Mouse (Mus musculus) heart, embryonic 12.5 days (tissue): ENCODE results near the gene Gm9195. TPM values are rescaled to one million over a fixed set of nuclear protein-coding genes. Genes with fewer than 3 reads are reported as not detected.
A peak's percentile ranks its signal among the peaks of the same experiment; 100 is the strongest.

Experiments
- ATAC-seq: fragments of 200-750 bp; cut with Nextera tagmentation; 2 replicates; pipeline ENCODE4 v1.8.0; 2017; ENCODE audit warnings: moderate TSS enrichment, moderate library complexity; ENCODE audit not compliant: insufficient number of reproducible peaks, low FRiP score
- H3K27ac ChIP-seq: fragments of 300-500 bp; sonication (generic); 2 replicates; pipeline ENCODE4 v1.5.1; 2016; ENCODE audit warnings: mild to moderate bottlenecking, moderate library complexity; ENCODE audit not compliant: poor library complexity, severe bottlenecking
- H3K27me3 ChIP-seq: fragments of 300-500 bp; sonication (generic); replicated peaks from 2 replicates; pipeline ENCODE4 v1.6.1; 2016; ENCODE audit warnings: mild to moderate bottlenecking, moderate library complexity
- H3K36me3 ChIP-seq: fragments of 300-500 bp; sonication (generic); 2 replicates; pipeline ENCODE4 v1.6.1; 2016; ENCODE audit warnings: mild to moderate bottlenecking, moderate library complexity
- H3K4me1 ChIP-seq: fragments of 300-500 bp; sonication (generic); replicated peaks from 2 replicates; pipeline ENCODE4 v1.6.1; 2016; ENCODE audit warnings: mild to moderate bottlenecking
- H3K4me2 ChIP-seq: fragments of 300-500 bp; sonication (generic); 2 replicates; pipeline ENCODE4 v1.6.1; 2016; ENCODE audit warnings: mild to moderate bottlenecking, moderate library complexity
- H3K4me3 ChIP-seq: fragments of 300-500 bp; sonication (generic); 2 replicates; pipeline ENCODE4 v1.5.1; 2016; ENCODE audit warnings: mild to moderate bottlenecking
- H3K9ac ChIP-seq: fragments of 300-500 bp; sonication (generic); 2 replicates; pipeline ENCODE4 v1.6.1; 2016; ENCODE audit warnings: mild to moderate bottlenecking, moderate library complexity
- H3K9me3 ChIP-seq: fragments of 300-500 bp; sonication (generic); replicated peaks from 2 replicates; pipeline ENCODE4 v1.6.1; 2016; ENCODE audit warnings: mild to moderate bottlenecking, moderate library complexity
- WGBS: fragments of 180-500 bp; shearing (Covaris S2); methylation state at CpG from one replicate; pipeline ENCODE4 v1.1.7; 2016; 5-methylcytosine and 5-hydroxymethylcytosine counted together
- polyA plus RNA-seq: library from polyadenylated mRNA; unstranded; fragments of >200 nt; fragmentation: Nextera tagmentation; extraction: Ambion mirVana; gene quantifications from 2 replicates; pipeline ENCODE4 v1.2.1, GENCODE M21; 2016

Gene Gm9195
- not detected in 2 replicates for polyA plus RNA-seq

DNA sequence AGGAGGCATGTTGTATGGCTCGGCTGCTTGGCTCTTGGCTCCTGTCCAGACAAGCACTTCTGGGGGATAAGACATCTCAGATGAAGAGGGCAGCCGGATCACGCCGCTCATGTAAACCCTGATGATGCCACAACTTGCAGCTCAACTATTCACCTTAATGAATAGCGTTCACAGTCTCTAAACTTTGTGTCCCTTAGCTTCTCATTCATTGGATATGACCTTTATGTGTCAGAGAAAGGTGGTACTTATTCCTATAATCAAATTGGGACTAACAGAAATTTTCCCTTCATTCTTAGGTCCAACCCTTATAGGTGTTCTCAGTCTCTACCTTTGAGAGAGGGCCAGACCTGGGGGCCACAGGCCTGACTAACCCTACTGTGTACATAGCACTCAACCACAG lies at the start of gene Gm9195:
Gene Gm9195 (minus strand): TSS at position 101 of the 400 bp plus-strand sequence.
- Histone ChIP-seq H3K36me3 (no peaks in the 10 kb centered on the region), H3K9ac (no peak within 1 kb of the TSS), H3K4me2 (no peak within 1 kb of the TSS), H3K9me3 (no peaks in the 10 kb centered on the region), H3K4me3 (no peak within 1 kb of the TSS), H3K27me3 (no peaks in the 10 kb centered on the region), H3K27ac (no peak within 1 kb of the TSS), H3K4me1 (no peaks in the 10 kb centered on the region)
- ATAC-seq, result no peak
- 67% methylated on average over 5 of the region's 5 CpGs for WGBS

GRCm38 (mm10) chr14:72536392-72537017 lies 44.9 kb upstream of the Gm9195 start:
- Histone ChIP-seq H3K9ac (no peak overlapping the region), H3K27ac (no peak overlapping the region), H3K4me2 (no peak overlapping the region), H3K27me3 (peaks cover 20% of the 10 kb centered on the region), H3K4me3 (no peak overlapping the region), H3K9me3 (no peaks in the 10 kb centered on the region), H3K36me3 (peaks cover 32% of the 10 kb centered on the region), H3K4me1 (peaks cover 11% of the 10 kb centered on the region)
- 80% methylated on average over 5 of the region's 5 CpGs for WGBS
- no peak for ATAC-seq

GRCm38 (mm10) chr14:72533862-72534261 lies 42.2 kb upstream of the Gm9195 start:
- H3K27me3 ChIP-seq, result peaks cover 45% of the 10 kb centered on the region

GRCm38 (mm10) chr14:72532028-72532917 lies 40.6 kb upstream of the Gm9195 start:
- Histone ChIP-seq H3K4me2 (peak overlapping the region; percentile 91), H3K27ac (no peak overlapping the region), H3K4me1 (peaks cover 11% of the 10 kb centered on the region), H3K27me3 (peaks cover 56% of the 10 kb centered on the region), H3K9me3 (no peaks in the 10 kb centered on the region), H3K36me3 (peaks cover 5% of the 10 kb centered on the region; the same call in 1 of the 2 replicates), H3K9ac (peak overlapping the region; percentile 11; the same call in 1 of the 2 replicates), H3K4me3 (peak overlapping the region; percentile 49)
- WGBS, result 3% methylated on average over 54 of the region's 54 CpGs
- peak; percentile 46; the same call in 1 of the 2 replicates for ATAC-seq

More at GRCm38 (mm10) chr14:72533862-72534261, 42.2 kb upstream of the Gm9195 start:
- H3K4me2 ChIP-seq, result no peak overlapping the region
- no peaks in the 10 kb centered on the region for H3K9me3 ChIP-seq
- ATAC-seq, result no peak
- H3K4me3 ChIP-seq, result no peak overlapping the region
- H3K36me3 ChIP-seq, result peaks cover 8% of the 10 kb centered on the region; the same call in 1 of the 2 replicates
- H3K9ac ChIP-seq, result no peak overlapping the region
- 62% methylated on average over 7 of the region's 7 CpGs for WGBS
- H3K27ac ChIP-seq, result no peak overlapping the region
- H3K4me1 ChIP-seq, result peaks cover 11% of the 10 kb centered on the region

GRCm38 (mm10) chr14:72527126-72527525 lies 35.5 kb upstream of the Gm9195 start:
- no peaks in the 10 kb centered on the region for H3K9me3 ChIP-seq
- no peak overlapping the region for H3K9ac ChIP-seq
- no peak for ATAC-seq
- H3K27ac ChIP-seq, result no peak overlapping the region
- H3K36me3 ChIP-seq, result no peaks in the 10 kb centered on the region
- 76% methylated on average over 1 of the region's 1 CpGs for WGBS
- peaks cover 42% of the 10 kb centered on the region for H3K27me3 ChIP-seq
- H3K4me1 ChIP-seq, result peaks cover 5% of the 10 kb centered on the region
- no peak overlapping the region for H3K4me3 ChIP-seq
- H3K4me2 ChIP-seq, result no peak overlapping the region

GRCm38 (mm10) chr14:72519561-72519960 lies 27.9 kb upstream of the Gm9195 start:
- Histone ChIP-seq H3K4me3 (no peak overlapping the region), H3K9me3 (no peaks in the 10 kb centered on the region), H3K4me2 (no peak overlapping the region), H3K36me3 (no peaks in the 10 kb centered on the region), H3K27me3 (no peaks in the 10 kb centered on the region), H3K27ac (no peak overlapping the region), H3K4me1 (no peaks in the 10 kb centered on the region), H3K9ac (no peak overlapping the region)
- no peak for ATAC-seq
- WGBS, result 38% methylated on average over 2 of the region's 2 CpGs

DNA sequence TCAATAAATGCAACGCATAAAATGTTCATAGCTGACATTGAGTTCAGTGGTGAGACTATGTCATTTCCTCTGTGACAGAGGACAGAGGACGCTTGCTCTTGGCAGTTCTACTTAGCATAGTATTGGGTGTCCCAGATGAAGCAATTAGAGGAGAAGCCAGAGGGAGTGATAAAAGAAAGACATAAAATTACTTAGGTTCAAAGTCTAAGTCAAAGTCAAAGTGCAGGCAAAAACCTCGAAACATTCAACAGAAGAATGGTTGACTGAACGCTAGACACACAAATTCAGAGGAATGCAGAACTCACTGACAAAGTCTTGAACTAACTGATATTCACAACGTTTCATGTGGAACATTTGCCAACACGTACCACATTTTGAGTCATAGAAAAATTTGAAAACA lies 27.1 kb upstream of the Gm9195 start:
- 73% methylated on average over 6 of the region's 6 CpGs for WGBS
- H3K4me1 ChIP-seq, result no peaks in the 10 kb centered on the region
- no peaks in the 10 kb centered on the region for H3K36me3 ChIP-seq
- H3K27me3 ChIP-seq, result no peaks in the 10 kb centered on the region
- no peak overlapping the region for H3K4me3 ChIP-seq
- no peak overlapping the region for H3K27ac ChIP-seq
- no peak for ATAC-seq
- H3K9me3 ChIP-seq, result no peaks in the 10 kb centered on the region
- H3K4me2 ChIP-seq, result no peak overlapping the region
- H3K9ac ChIP-seq, result no peak overlapping the region

DNA sequence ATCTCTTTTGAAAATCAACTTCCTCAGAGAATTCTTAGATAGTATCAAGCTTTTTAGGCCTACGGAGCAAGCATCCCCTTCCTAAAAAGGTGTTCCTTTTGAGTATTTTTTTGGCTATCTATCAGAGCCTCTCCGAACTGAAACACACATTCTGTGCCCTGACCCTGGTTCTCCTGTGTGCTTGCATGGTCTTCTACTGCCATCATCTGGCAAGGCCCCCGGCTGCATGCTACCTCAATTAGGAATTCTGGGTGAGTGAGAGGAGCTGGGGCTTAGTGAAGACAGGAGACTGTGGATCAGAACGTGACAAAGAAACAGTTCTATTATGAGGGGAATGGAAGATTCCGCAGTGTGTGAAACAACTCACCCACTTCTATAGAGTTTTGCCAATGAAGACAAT lies 24.7 kb upstream of the Gm9195 start:
- 24% methylated on average over 5 of the region's 5 CpGs for WGBS
- Histone ChIP-seq H3K9ac (no peak overlapping the region), H3K27ac (no peak overlapping the region), H3K4me2 (no peak overlapping the region), H3K27me3 (no peaks in the 10 kb centered on the region), H3K4me1 (no peaks in the 10 kb centered on the region), H3K9me3 (no peaks in the 10 kb centered on the region), H3K36me3 (no peaks in the 10 kb centered on the region), H3K4me3 (no peak overlapping the region)
- no peak for ATAC-seq

GRCm38 (mm10) chr14:72506723-72507420 lies 15.2 kb upstream of the Gm9195 start:
- ATAC-seq, result no peak
- 4% methylated on average over 11 of the region's 11 CpGs for WGBS
- no peak overlapping the region for H3K27ac ChIP-seq
- H3K36me3 ChIP-seq, result no peaks in the 10 kb centered on the region
- peaks cover 12% of the 10 kb centered on the region for H3K4me1 ChIP-seq
- peak overlapping the region; percentile 59; the same call in 1 of the 2 replicates for H3K9ac ChIP-seq
- H3K4me2 ChIP-seq, result peak overlapping the region; percentile 84
- H3K4me3 ChIP-seq, result peak overlapping the region; percentile 48
- no peaks in the 10 kb centered on the region for H3K27me3 ChIP-seq
- no peaks in the 10 kb centered on the region for H3K9me3 ChIP-seq

GRCm38 (mm10) chr14:72506018-72506722 lies 14.5 kb upstream of the Gm9195 start:
- Histone ChIP-seq H3K9ac (peak overlapping the region; percentile 59), H3K4me1 (peaks cover 12% of the 10 kb centered on the region), H3K27ac (no peak overlapping the region), H3K4me3 (peak overlapping the region; percentile 48), H3K9me3 (no peaks in the 10 kb centered on the region), H3K36me3 (no peaks in the 10 kb centered on the region), H3K27me3 (no peaks in the 10 kb centered on the region), H3K4me2 (peak overlapping the region; percentile 84)
- ATAC-seq, result peak; percentile 76; the same call in 1 of the 2 replicates
- WGBS, result 7% methylated on average over 12 of the region's 12 CpGs
